Mouse (Mus musculus): ENCODE results near the gene Prss46. TPM values are rescaled to one million over a fixed set of nuclear protein-coding genes. Genes with fewer than 3 reads are reported as not detected.

The Prss46 gene
- total and polyA plus RNA-seq, 3 experiments, result not detected

Other genes starting within 250 kb of the Prss46 start
- gene Nradd, start 220.1 kb upstream of the Prss46 start, total RNA-seq (2012; rRNA removed), result 8.9 TPM in 2 replicates
- gene Nradd, start 220.1 kb upstream of the Prss46 start, total RNA-seq (2014; rRNA removed), result 17.7 and 18.4 TPM in 2 replicates
- 15.0 and 15.8 TPM in 2 replicates for gene Nradd, start 220.1 kb upstream of the Prss46 start, polyA plus RNA-seq (2012; ENCODE audit: insufficient read length, low read depth)
- gene Nbeal2, start 190.3 kb upstream of the Prss46 start, total RNA-seq (2012; rRNA removed), result 8.4 and 13.6 TPM in 2 replicates
- 2.6 and 3.2 TPM in 2 replicates for gene Nbeal2, start 190.3 kb upstream of the Prss46 start, total RNA-seq (2014; rRNA removed)
- gene Nbeal2, start 190.3 kb upstream of the Prss46 start, polyA plus RNA-seq (2012; ENCODE audit: insufficient read length, low read depth), result 17.7 and 19.7 TPM in 2 replicates
- 97.8 and 122 TPM in 2 replicates for gene Ccdc12, start 188.0 kb upstream of the Prss46 start, total RNA-seq (2012; rRNA removed)
- gene Ccdc12, start 188.0 kb upstream of the Prss46 start, total RNA-seq (2014; rRNA removed), result 85.2 and 89.1 TPM in 2 replicates
- gene Ccdc12, start 188.0 kb upstream of the Prss46 start, polyA plus RNA-seq (2012; ENCODE audit: insufficient read length, low read depth), result 104 and 106 TPM in 2 replicates
- not detected in 2 replicates for gene Myl3, start 102.6 kb upstream of the Prss46 start, total RNA-seq (2012; rRNA removed)
- gene Myl3, start 102.6 kb upstream of the Prss46 start, total RNA-seq (2014; rRNA removed), result not detected in 2 replicates
- not detected in 2 replicates for gene Myl3, start 102.6 kb upstream of the Prss46 start, polyA plus RNA-seq (2012; ENCODE audit: insufficient read length, low read depth)
- gene Pth1r, start 97.4 kb upstream of the Prss46 start, total RNA-seq (2012; rRNA removed), result 0.34 and 0.76 TPM in 2 replicates
- gene Pth1r, start 97.4 kb upstream of the Prss46 start, total RNA-seq (2014; rRNA removed), result not detected in 2 replicates
- 0.10 and 0.35 TPM in 2 replicates for gene Pth1r, start 97.4 kb upstream of the Prss46 start, polyA plus RNA-seq (2012; ENCODE audit: insufficient read length, low read depth)
- 0.29 and 0.34 TPM in 2 replicates for gene Prss42, start 46.3 kb upstream of the Prss46 start, total RNA-seq (2012; rRNA removed)
- 0.28 TPM in 1 of 2 replicates, not detected in the other for gene Prss42, start 46.3 kb upstream of the Prss46 start, total RNA-seq (2014; rRNA removed)
- 1.1 and 1.2 TPM in 2 replicates for gene Prss42, start 46.3 kb upstream of the Prss46 start, polyA plus RNA-seq (2012; ENCODE audit: insufficient read length, low read depth)
- not detected in 2 replicates for gene Prss44, start 30.5 kb upstream of the Prss46 start, total RNA-seq (2012; rRNA removed)
- not detected in 2 replicates for gene Prss44, start 30.5 kb upstream of the Prss46 start, total RNA-seq (2014; rRNA removed)
- 0.14 and 0.17 TPM in 2 replicates for gene Prss44, start 30.5 kb upstream of the Prss46 start, polyA plus RNA-seq (2012; ENCODE audit: insufficient read length, low read depth)
- gene Prss43, start 17.8 kb upstream of the Prss46 start, total RNA-seq (2012; rRNA removed), result not detected in 2 replicates
- not detected in 2 replicates for gene Prss43, start 17.8 kb upstream of the Prss46 start, total RNA-seq (2014; rRNA removed)
- not detected in 2 replicates for gene Prss43, start 17.8 kb upstream of the Prss46 start, polyA plus RNA-seq (2012; ENCODE audit: insufficient read length, low read depth)
- not detected in 2 replicates for gene Prss45, start 9.9 kb upstream of the Prss46 start, total RNA-seq (2012; rRNA removed)
- gene Prss45, start 9.9 kb upstream of the Prss46 start, total RNA-seq (2014; rRNA removed), result not detected in 2 replicates
- gene Prss45, start 9.9 kb upstream of the Prss46 start, polyA plus RNA-seq (2012; ENCODE audit: insufficient read length, low read depth), result not detected in 2 replicates
- gene Prss50, start 13.5 kb downstream of the Prss46 start, total RNA-seq (2012; rRNA removed), result not detected in 2 replicates
- not detected in 2 replicates for gene Prss50, start 13.5 kb downstream of the Prss46 start, total RNA-seq (2014; rRNA removed)
- gene Prss50, start 13.5 kb downstream of the Prss46 start, polyA plus RNA-seq (2012; ENCODE audit: insufficient read length, low read depth), result not detected in 2 replicates
- gene Als2cl, start 35.4 kb downstream of the Prss46 start, total RNA-seq (2012; rRNA removed), result 1.2 and 2.5 TPM in 2 replicates
- gene Als2cl, start 35.4 kb downstream of the Prss46 start, total RNA-seq (2014; rRNA removed), result 2.4 and 2.9 TPM in 2 replicates
- 3.4 and 3.5 TPM in 2 replicates for gene Als2cl, start 35.4 kb downstream of the Prss46 start, polyA plus RNA-seq (2012; ENCODE audit: insufficient read length, low read depth)
- gene Tmie, start 35.6 kb downstream of the Prss46 start, total RNA-seq (2012; rRNA removed), result not detected in 2 replicates
- gene Tmie, start 35.6 kb downstream of the Prss46 start, total RNA-seq (2014; rRNA removed), result not detected in 2 replicates
- gene Tmie, start 35.6 kb downstream of the Prss46 start, polyA plus RNA-seq (2012; ENCODE audit: insufficient read length, low read depth), result not detected in 2 replicates
- not detected in 2 replicates for gene Fam240a, start 72.4 kb downstream of the Prss46 start, total RNA-seq (2012; rRNA removed)
- not detected in 2 replicates for gene Fam240a, start 72.4 kb downstream of the Prss46 start, total RNA-seq (2014; rRNA removed)
- not detected in 2 replicates for gene Fam240a, start 72.4 kb downstream of the Prss46 start, polyA plus RNA-seq (2012; ENCODE audit: insufficient read length, low read depth)
- gene Tdgf1, start 101.7 kb downstream of the Prss46 start, total RNA-seq (2012; rRNA removed), result not detected in 2 replicates
- gene Tdgf1, start 101.7 kb downstream of the Prss46 start, total RNA-seq (2014; rRNA removed), result not detected in 2 replicates
- not detected in 2 replicates for gene Tdgf1, start 101.7 kb downstream of the Prss46 start, polyA plus RNA-seq (2012; ENCODE audit: insufficient read length, low read depth)
- 1.0 and 1.6 TPM in 2 replicates for gene Lrrc2, start 107.0 kb downstream of the Prss46 start, total RNA-seq (2012; rRNA removed)
- gene Lrrc2, start 107.0 kb downstream of the Prss46 start, total RNA-seq (2014; rRNA removed), result 3.6 and 3.8 TPM in 2 replicates
- 1.5 and 1.6 TPM in 2 replicates for gene Lrrc2, start 107.0 kb downstream of the Prss46 start, polyA plus RNA-seq (2012; ENCODE audit: insufficient read length, low read depth)
- gene Rtp3, start 146.1 kb downstream of the Prss46 start, total RNA-seq (2012; rRNA removed), result not detected in 2 replicates
- gene Rtp3, start 146.1 kb downstream of the Prss46 start, total RNA-seq (2014; rRNA removed), result not detected in 2 replicates
- not detected in 2 replicates for gene Rtp3, start 146.1 kb downstream of the Prss46 start, polyA plus RNA-seq (2012; ENCODE audit: insufficient read length, low read depth)
- 0.04 TPM in 1 of 2 replicates, not detected in the other for gene Ltf, start 174.8 kb downstream of the Prss46 start, total RNA-seq (2012; rRNA removed)
- gene Ltf, start 174.8 kb downstream of the Prss46 start, total RNA-seq (2014; rRNA removed), result 0.08 and 0.31 TPM in 2 replicates
- 0.50 TPM in 1 of 2 replicates, not detected in the other for gene Ltf, start 174.8 kb downstream of the Prss46 start, polyA plus RNA-seq (2012; ENCODE audit: insufficient read length, low read depth)
- 5.2 and 13.0 TPM in 2 replicates for gene Ccrl2, start 213.0 kb downstream of the Prss46 start, total RNA-seq (2012; rRNA removed)
- 7.9 and 9.0 TPM in 2 replicates for gene Ccrl2, start 213.0 kb downstream of the Prss46 start, total RNA-seq (2014; rRNA removed)
- gene Ccrl2, start 213.0 kb downstream of the Prss46 start, polyA plus RNA-seq (2012; ENCODE audit: insufficient read length, low read depth), result 4.0 and 5.3 TPM in 2 replicates

Data from CH12.LX (cell line).